13 mouse cellular contexts compared by ENCODE assay signal in genomic region chr4:129706750-129707149, GRCm38 (mm10). TPM values are rescaled to one million over a fixed set of nuclear protein-coding genes. Genes with fewer than 3 reads are reported as not detected.
DNase-seq lines count a peak whose midpoint lies in the region; ATAC-seq and TF ChIP-seq lines count a peak whose summit lies in the region.
"Had no signal": no experiment of that assay in that cellular context is flagged by ENCODE, and none has a peak within 500 bp of the region (broad histone marks: within the 10 kb centered on the region; RNA-seq: fewer than 3 reads in every experiment).

No protein-coding gene starts in this region.

- no peak overlapping the region for H3K4me3 ChIP-seq in left cerebral cortex, adult 2 months
- H3K4me3 ChIP-seq in embryonic facial prominence, embryonic 15.5 days (replicated peaks) = no peak overlapping the region
- no peak overlapping the region for H3K4me3 ChIP-seq in forebrain, postnatal 0 days (ENCODE audit: low read depth, low read length)
- H3K4me3 ChIP-seq in midbrain, embryonic 15.5 days = no peak overlapping the region
- H3K4me3 ChIP-seq: heart, embryonic 13.5 days; megakaryocyte, embryonic 14.5 days had no signal

- WGBS in embryonic facial prominence, embryonic 15.5 days = 37% methylated on average over 3 of the region's 3 CpGs
- 22% methylated on average over 3 of the region's 3 CpGs for WGBS in forebrain, postnatal 0 days
- WGBS in midbrain, embryonic 15.5 days = 27% methylated on average over 3 of the region's 3 CpGs

- ATAC-seq in embryonic facial prominence, embryonic 15.5 days (ENCODE audit: insufficient number of reproducible peaks, low FRiP score, low TSS enrichment, low read depth) = no peak
- no peak for ATAC-seq in forebrain, postnatal 0 days
- ATAC-seq in midbrain, embryonic 15.5 days (replicated peaks) = no peak

- no peaks in the 10 kb centered on the region for H3K9me3 ChIP-seq in embryonic facial prominence, embryonic 15.5 days (replicated peaks)
- H3K9me3 ChIP-seq in forebrain, postnatal 0 days (ENCODE audit: low read length) = no peaks in the 10 kb centered on the region
- H3K9me3 ChIP-seq in midbrain, embryonic 15.5 days = no peaks in the 10 kb centered on the region
- H3K9me3 ChIP-seq: heart, embryonic 13.5 days; megakaryocyte, embryonic 14.5 days had no signal

- TF ChIP-seq CTCF in left cerebral cortex, adult 2 months (IDR thresholded peaks at IDR 0.05) = no peak
- TF ChIP-seq CTCF in forebrain, postnatal 0 days (IDR thresholded peaks at IDR 0.05; ENCODE audit: low read depth) = no peak

- no peaks in the 10 kb centered on the region for H3K27me3 ChIP-seq in embryonic facial prominence, embryonic 15.5 days
- no peaks in the 10 kb centered on the region for H3K27me3 ChIP-seq in forebrain, postnatal 0 days (ENCODE audit: insufficient read depth, low read length)
- no peaks in the 10 kb centered on the region for H3K27me3 ChIP-seq in midbrain, embryonic 15.5 days (replicated peaks)
- H3K27me3 ChIP-seq: heart, embryonic 13.5 days; megakaryocyte, embryonic 14.5 days had no signal

- H3K9ac ChIP-seq in embryonic facial prominence, embryonic 15.5 days = no peak overlapping the region
- H3K9ac ChIP-seq in forebrain, postnatal 0 days = 0 out of 2 replicates have a peak overlapping the region, but pooled peaks have one; percentile 3
- no peak overlapping the region for H3K9ac ChIP-seq in midbrain, embryonic 15.5 days
- H3K9ac ChIP-seq: heart, embryonic 13.5 days had no signal

- intact Hi-C loops in left cerebral cortex, adult 2 months (cut with DNase I) = no loop called here
- intact Hi-C loops in heart, postnatal 36 days (cut with DNase I) = no loop called here

- no peak overlapping the region for H3K4me2 ChIP-seq in embryonic facial prominence, embryonic 15.5 days (replicated peaks)
- H3K4me2 ChIP-seq in forebrain, postnatal 0 days (ENCODE audit: low read depth) = no peak overlapping the region
- no peak overlapping the region for H3K4me2 ChIP-seq in midbrain, embryonic 15.5 days
- H3K4me2 ChIP-seq: heart, embryonic 13.5 days; liver, embryonic 11.5 days had no signal

- no peak for DNase-seq in left cerebral cortex, adult 2 months (ENCODE audit: extremely low spot score in 1 of 2, low spot score in 2 of 2)
- DNase-seq in left cerebral cortex, adult 11 months (ENCODE audit: low spot score) = no peak
- DNase-seq in forebrain, postnatal 0 days = no peak
- DNase-seq in adrenal gland, postnatal 36 days = no peak
- DNase-seq in ovary, postnatal 36 days (ENCODE audit: low spot score) = no peak
- DNase-seq in heart, postnatal 36 days = no peak
- DNase-seq: cerebellum, adult 2 months; kidney, adult 8-10 months had no signal

- peak overlapping the region; percentile 36; the same call in 1 of the 2 replicates for H3K27ac ChIP-seq in left cerebral cortex, adult 2 months
- H3K27ac ChIP-seq in embryonic facial prominence, embryonic 15.5 days (replicated peaks) = 0 out of 2 replicates have a peak overlapping the region, but pooled peaks have one; percentile 44
- H3K27ac ChIP-seq in forebrain, postnatal 0 days (ENCODE audit: low read depth, low read length) = no peak overlapping the region
- H3K27ac ChIP-seq in midbrain, embryonic 15.5 days = peak overlapping the region; percentile 78; the same call in 1 of the 2 replicates
- H3K27ac ChIP-seq: heart, embryonic 13.5 days had no signal

- peaks cover 17% of the 10 kb centered on the region for H3K4me1 ChIP-seq in embryonic facial prominence, embryonic 15.5 days
- H3K4me1 ChIP-seq in forebrain, postnatal 0 days (ENCODE audit: insufficient read depth) = peaks cover 13% of the 10 kb centered on the region; the same call in 1 of the 2 replicates
- H3K4me1 ChIP-seq in midbrain, embryonic 15.5 days = peaks cover 46% of the 10 kb centered on the region

- H3K36me3 ChIP-seq in embryonic facial prominence, embryonic 15.5 days = peaks cover 85% of the 10 kb centered on the region
- H3K36me3 ChIP-seq in forebrain, postnatal 0 days (ENCODE audit: insufficient read depth) = peaks cover 68% of the 10 kb centered on the region
- H3K36me3 ChIP-seq in midbrain, embryonic 15.5 days (replicated peaks) = peaks cover 30% of the 10 kb centered on the region

RNA-seq across cellular contexts. Expression of gene Tmem39b, which starts 10.1 kb away (rescaled TPM):
- 10 to 100 TPM; 14.5 to 14.9 TPM for total RNA-seq in left cerebral cortex, adult 2 months (2021)
- polyA plus RNA-seq in embryonic facial prominence, embryonic 15.5 days (2015; fragmentation: Nextera tagmentation; extraction: Ambion mirVana) = 13.5 and 15.0 TPM in 2 replicates
- 17.2 and 23.0 TPM in 2 replicates for total RNA-seq in forebrain, postnatal 0 days (2014; rRNA removed)
- polyA plus RNA-seq in forebrain, postnatal 0 days (2015; fragmentation: Nextera tagmentation; extraction: Ambion mirVana) = 15.3 and 16.1 TPM in 2 replicates
- polyA plus RNA-seq in midbrain, embryonic 15.5 days (2015; fragmentation: Nextera tagmentation; extraction: Ambion mirVana) = 18.1 and 20.9 TPM in 2 replicates
- total RNA-seq in adrenal gland, postnatal 36 days (2021) = 10 to 100 TPM; 11.0 to 13.3 TPM
- total RNA-seq in heart, postnatal 36 days (2021) = 1 to 10 TPM; 4.1 to 4.7 TPM

RNA-seq across cellular contexts. Expression of gene Kpna6, which starts 34.2 kb away (rescaled TPM):
- total RNA-seq in left cerebral cortex, adult 2 months (2021) = 10 to 100 TPM; 84.2 to 94.0 TPM
- polyA plus RNA-seq in embryonic facial prominence, embryonic 15.5 days (2015; fragmentation: Nextera tagmentation; extraction: Ambion mirVana) = 15.3 and 16.3 TPM in 2 replicates
- 52.8 and 60.5 TPM in 2 replicates for total RNA-seq in forebrain, postnatal 0 days (2014; rRNA removed)
- 9.8 and 11.2 TPM in 2 replicates for polyA plus RNA-seq in forebrain, postnatal 0 days (2015; fragmentation: Nextera tagmentation; extraction: Ambion mirVana)
- 18.9 and 19.5 TPM in 2 replicates for polyA plus RNA-seq in midbrain, embryonic 15.5 days (2015; fragmentation: Nextera tagmentation; extraction: Ambion mirVana)
- total RNA-seq in adrenal gland, postnatal 36 days (2021) = 10 to 100 TPM; 88.8 to 97.9 TPM
- 10 to 100 TPM; 63.3 to 73.1 TPM for total RNA-seq in heart, postnatal 36 days (2021)

RNA-seq across cellular contexts. Expression of gene Khdrbs1, which starts 35.4 kb away (rescaled TPM):
- total RNA-seq in left cerebral cortex, adult 2 months (2021) = 10 to 100 TPM; 89.7 to 92.6 TPM
- 98.8 and 99.1 TPM in 2 replicates for polyA plus RNA-seq in embryonic facial prominence, embryonic 15.5 days (2015; fragmentation: Nextera tagmentation; extraction: Ambion mirVana)
- 108 and 128 TPM in 2 replicates for total RNA-seq in forebrain, postnatal 0 days (2014; rRNA removed)
- 90.5 and 105 TPM in 2 replicates for polyA plus RNA-seq in forebrain, postnatal 0 days (2015; fragmentation: Nextera tagmentation; extraction: Ambion mirVana)
- 137 and 138 TPM in 2 replicates for polyA plus RNA-seq in midbrain, embryonic 15.5 days (2015; fragmentation: Nextera tagmentation; extraction: Ambion mirVana)
- 10 to 100 TPM; 66.0 to 83.9 TPM for total RNA-seq in adrenal gland, postnatal 36 days (2021)
- total RNA-seq in heart, postnatal 36 days (2021) = 10 to 100 TPM; 35.4 to 44.2 TPM
